Mouse (Mus musculus) forebrain, postnatal 0 days (tissue): ENCODE measurements around the gene Ptgs2. TPM values are rescaled to one million over a fixed set of nuclear protein-coding genes. Genes with fewer than 3 reads are reported as not detected.

Source experiments
- ATAC-seq: fragments of 200-750 bp; cut with Nextera tagmentation; 2 replicates; pipeline ENCODE4 v1.8.0; 2017; ENCODE audit warnings: mild to moderate bottlenecking, moderate library complexity
- DNase-seq: peaks from one replicate; pipeline ENCODE4 v3.0.0-alpha.2; 2015
- H3K27ac ChIP-seq: fragments of 300-500 bp; sonication (generic); 2 replicates; pipeline ENCODE4 v1.5.1; 2014; ENCODE audit warnings: low read depth, mild to moderate bottlenecking, antibody characterized with exemption, low read length, moderate library complexity, mixed read lengths
- H3K27me3 ChIP-seq: fragments of 300-500 bp; sonication (generic); 2 replicates; pipeline ENCODE4 v1.6.1; 2014; ENCODE audit warnings: mild to moderate bottlenecking, low read length, mixed read lengths; ENCODE audit not compliant: insufficient read depth
- H3K36me3 ChIP-seq: fragments of 300-500 bp; sonication (generic); 2 replicates; pipeline ENCODE4 v1.6.1; 2014; ENCODE audit warnings: mild to moderate bottlenecking, moderate library complexity; ENCODE audit not compliant: insufficient read depth
- H3K4me1 ChIP-seq: fragments of 300-500 bp; sonication (generic); 2 replicates; pipeline ENCODE4 v1.6.1; 2014; ENCODE audit warnings: antibody characterized with exemption; ENCODE audit not compliant: insufficient read depth
- H3K4me2 ChIP-seq: fragments of 300-500 bp; sonication (generic); 2 replicates; pipeline ENCODE4 v1.6.1; 2014; ENCODE audit warnings: low read depth, mild to moderate bottlenecking, moderate library complexity
- H3K4me3 ChIP-seq: fragments of 300-500 bp; sonication (generic); 2 replicates; pipeline ENCODE4 v1.5.1; 2014; ENCODE audit warnings: low read depth, low read length, mixed read lengths
- H3K9ac ChIP-seq: fragments of 300-500 bp; sonication (generic); 2 replicates; pipeline ENCODE4 v1.6.1; 2014; ENCODE audit warnings: mild to moderate bottlenecking
- H3K9me3 ChIP-seq: fragments of 300-500 bp; sonication (generic); 2 replicates; pipeline ENCODE4 v1.6.1; 2016; ENCODE audit warnings: low read length
- CTCF ChIP-seq: sonication (generic); IDR thresholded peaks from 2 replicates; pipeline ENCODE4 v1.5.1; 2016; ENCODE audit warnings: antibody characterized with exemption, control low read depth, low read depth
- WGBS: fragments of 180-500 bp; shearing (Covaris S2); extraction: QIAGEN DNeasy Blood & Tissue Kit; methylation state at CpG from one replicate; pipeline ENCODE4 v1.1.7; 2014; 5-methylcytosine and 5-hydroxymethylcytosine counted together
- microRNA-seq, 2 experiments: library from miRNA; unstranded; fragments of <30 nt; microRNA quantifications; one replicate each; pipeline ENCODE4; 2016
- polyA plus RNA-seq: library from polyadenylated mRNA; unstranded; fragments of >200 nt; fragmentation: Nextera tagmentation; extraction: Ambion mirVana; gene quantifications from 2 replicates; pipeline ENCODE4 v1.2.1, GENCODE M21; 2015
- total RNA-seq: library from RNA; depleted of rRNA; stranded (reverse); fragments of >200 nt; gene quantifications from 2 replicates; pipeline ENCODE4 v1.2.3, GENCODE M21; 2014; rRNA removed

Gene Ptgs2
- total and polyA plus RNA-seq, 2 experiments from 2014 or later = 0.21 to 0.24 TPM

GRCm38 (mm10) chr1:150143578-150143977, 43.7 kb downstream of the Ptgs2 start:
- 73% methylated on average over 1 of the region's 1 CpGs for WGBS
- no peaks in the 10 kb centered on the region for H3K9me3 ChIP-seq
- H3K4me2 ChIP-seq = no peak overlapping the region
- H3K9ac ChIP-seq = no peak overlapping the region
- H3K4me3 ChIP-seq = no peak overlapping the region
- H3K27me3 ChIP-seq = no peaks in the 10 kb centered on the region
- TF ChIP-seq CTCF = no peak
- no peak for DNase-seq
- no peaks in the 10 kb centered on the region for H3K4me1 ChIP-seq
- no peak for ATAC-seq
- no peak overlapping the region for H3K27ac ChIP-seq
- H3K36me3 ChIP-seq = no peaks in the 10 kb centered on the region

DNA sequence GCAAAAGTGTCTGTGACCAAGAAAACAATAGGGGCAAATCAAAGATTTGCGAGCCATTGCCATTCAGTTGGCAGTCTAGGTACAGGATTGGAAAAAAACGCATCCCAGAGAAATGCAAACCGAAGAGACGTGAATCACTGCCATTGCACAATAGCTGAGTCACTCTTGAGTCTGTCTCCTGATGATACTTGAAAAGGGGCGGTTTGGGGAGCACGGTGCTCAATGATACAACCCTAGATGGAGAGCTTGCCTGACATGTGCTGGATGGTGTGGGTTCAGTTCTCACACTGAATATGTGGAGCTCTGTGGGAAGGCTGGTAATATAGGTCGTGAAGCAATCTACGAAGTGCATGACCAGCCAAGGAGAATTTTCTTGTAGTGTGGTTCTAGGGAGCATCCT, 45.2 kb downstream of the Ptgs2 start:
- ATAC-seq = no peak
- H3K4me1 ChIP-seq = no peaks in the 10 kb centered on the region
- H3K9ac ChIP-seq = no peak overlapping the region
- H3K4me2 ChIP-seq = no peak overlapping the region
- DNase-seq = no peak
- no peak overlapping the region for H3K4me3 ChIP-seq
- no peaks in the 10 kb centered on the region for H3K27me3 ChIP-seq
- no peaks in the 10 kb centered on the region for H3K9me3 ChIP-seq
- WGBS = 89% methylated on average over 8 of the region's 8 CpGs
- H3K36me3 ChIP-seq = no peaks in the 10 kb centered on the region
- TF ChIP-seq CTCF = no peak
- H3K27ac ChIP-seq = no peak overlapping the region

DNA sequence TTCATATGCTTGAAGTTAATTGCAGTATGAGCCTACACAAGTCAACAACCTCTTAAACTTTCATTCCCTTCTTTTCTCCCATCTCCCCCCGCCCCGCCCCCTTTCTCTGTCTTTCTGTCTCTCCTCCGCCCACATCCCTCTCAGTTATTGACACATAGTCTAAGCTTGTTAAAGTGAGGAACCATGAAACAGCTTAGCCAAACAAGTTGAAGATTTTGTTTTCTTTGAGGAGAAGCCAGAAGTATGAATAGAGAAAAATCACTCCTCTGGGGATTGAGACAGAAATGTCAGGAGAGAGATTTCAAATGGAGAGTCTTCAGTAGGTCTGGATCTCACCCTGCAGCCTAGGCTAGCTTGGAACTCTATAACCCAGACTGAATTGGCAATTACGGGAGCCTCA, 47.4 kb downstream of the Ptgs2 start:
- Histone ChIP-seq H3K27me3 (no peaks in the 10 kb centered on the region), H3K4me3 (no peak overlapping the region), H3K4me1 (no peaks in the 10 kb centered on the region), H3K27ac (no peak overlapping the region), H3K36me3 (no peaks in the 10 kb centered on the region), H3K9ac (no peak overlapping the region), H3K9me3 (no peaks in the 10 kb centered on the region), H3K4me2 (no peak overlapping the region)
- ATAC-seq = no peak
- WGBS = 86% methylated on average over 4 of the region's 4 CpGs
- no peak for TF ChIP-seq CTCF
- DNase-seq = no peak

DNA sequence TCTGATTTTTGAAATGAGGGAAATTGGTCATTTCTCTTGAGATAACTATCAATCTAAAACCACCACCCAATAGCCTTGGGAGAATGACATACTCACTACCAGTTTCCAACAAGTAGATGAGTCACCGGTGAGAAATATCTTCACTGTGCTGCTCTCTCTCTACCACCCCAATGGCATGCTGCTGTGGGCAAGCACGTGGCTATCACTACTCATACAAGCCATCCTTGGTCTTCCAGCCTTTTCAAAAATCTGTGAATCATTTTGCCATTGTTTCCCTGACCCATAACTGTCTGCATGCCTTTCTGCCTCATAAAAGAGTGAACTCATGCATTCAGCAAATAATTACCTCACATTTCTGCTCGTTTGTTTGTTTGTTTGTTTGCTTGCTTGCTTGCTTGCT, 51.6 kb downstream of the Ptgs2 start:
- no peaks in the 10 kb centered on the region for H3K9me3 ChIP-seq
- DNase-seq = no peak
- H3K9ac ChIP-seq = no peak overlapping the region
- H3K36me3 ChIP-seq = no peaks in the 10 kb centered on the region
- no peak overlapping the region for H3K27ac ChIP-seq
- no peak for ATAC-seq
- 62% methylated on average over 3 of the region's 3 CpGs for WGBS
- TF ChIP-seq CTCF = no peak
- H3K4me3 ChIP-seq = no peak overlapping the region
- H3K4me2 ChIP-seq = no peak overlapping the region
- no peaks in the 10 kb centered on the region for H3K27me3 ChIP-seq
- no peaks in the 10 kb centered on the region for H3K4me1 ChIP-seq

Small RNAs within 50 kb of the gene (microRNA-seq; reads per million reads assigned to microRNA genes)
- 0 reads per million in 2 experiments for gene Gm44329

Other genes starting within 250 kb of the Ptgs2 start
- 1.0 TPM in 2 replicates for gene Pla2g4a, start 138.7 kb upstream of the Ptgs2 start, total RNA-seq
- 0.98 and 1.1 TPM in 2 replicates for gene Pla2g4a, start 138.7 kb upstream of the Ptgs2 start, polyA plus RNA-seq
- gene Pdc, start 219.4 kb downstream of the Ptgs2 start, total RNA-seq = 0.90 TPM in 1 of 2 replicates, not detected in the other
- gene Pdc, start 219.4 kb downstream of the Ptgs2 start, polyA plus RNA-seq = not detected in 2 replicates